Mouse (Mus musculus) ES-Bruce4 (cell line): ENCODE measurements around the gene Trit1.

Source experiments
- CTCF ChIP-seq: IDR thresholded peaks from one replicate; pipeline ENCODE4 v1.8.1; 2011; ENCODE audit warnings: low read depth, low read length
- EP300 ChIP-seq: IDR thresholded peaks from 2 replicates; pipeline ENCODE4 v1.6.1; 2011; ENCODE audit warnings: low read depth, low read length; ENCODE audit not compliant: insufficient read depth
- POLR2A ChIP-seq: IDR thresholded peaks from one replicate; pipeline ENCODE4 v1.8.1; 2011; ENCODE audit warnings: low read length; ENCODE audit not compliant: insufficient read depth

GRCm38 (mm10) chr4:123016451-123016957 is at the start of gene Trit1:
- TF ChIP-seq CTCF (no peak), POLR2A (peak; percentile 69), EP300 (peak; percentile 47; the same call in 1 of the 2 replicates)
